Mouse (Mus musculus) adrenal gland, adult (tissue): ENCODE results near the gene St6galnac3.

Experiments used
- DNase-seq, 2 experiments: peaks; one replicate each; pipeline ENCODE4 v3.0.0; 2022 to 2023; ENCODE audit warnings: low spot score in 1 of 2; ENCODE audit not compliant: inconsistent age in 2 of 2

Gene St6galnac3

GRCm38 (mm10) chr3:153176749-153177148, 548.2 kb downstream of the St6galnac3 start:
- no peak for DNase-seq

- DNase-seq: no peak
Measured at GRCm38 (mm10) chr3:153176325-153176724, 548.6 kb downstream of the St6galnac3 start.

- no peak for DNase-seq
Measured at GRCm38 (mm10) chr3:153174336-153175033, 550.5 kb downstream of the St6galnac3 start.

- no peak for DNase-seq
Measured at GRCm38 (mm10) chr3:153173567-153173966, 551.4 kb downstream of the St6galnac3 start.

- DNase-seq: no peak
Measured at GRCm38 (mm10) chr3:153170146-153170545, 554.8 kb downstream of the St6galnac3 start.

GRCm38 (mm10) chr3:153169744-153170143, 555.2 kb downstream of the St6galnac3 start:
- no peak for DNase-seq

- DNase-seq: no peak
Measured at GRCm38 (mm10) chr3:153161676-153162075, 563.3 kb downstream of the St6galnac3 start.

- DNase-seq: no peak
Measured at GRCm38 (mm10) chr3:153160683-153161082, 564.3 kb downstream of the St6galnac3 start.

- DNase-seq: peak; percentile 14 to 72
Measured at GRCm38 (mm10) chr3:153148887-153149286, 576.1 kb downstream of the St6galnac3 start.
